Mouse (Mus musculus) lung, postnatal 0 days (tissue): ENCODE results near the gene Dpyd. TPM values are rescaled to one million over a fixed set of nuclear protein-coding genes. Genes with fewer than 3 reads are reported as not detected.
A peak's percentile ranks its signal among the peaks of the same experiment; 100 is the strongest.

Experiments
- ATAC-seq: fragments of 200-750 bp; cut with Nextera tagmentation; 2 replicates; pipeline ENCODE4 v1.8.0; 2017; ENCODE audit warnings: moderate library complexity
- DNase-seq: peaks from one replicate; pipeline ENCODE4 v3.0.0-alpha.2; 2016; ENCODE audit warnings: low spot score
- H3K27ac ChIP-seq: fragments of 300-500 bp; sonication (generic); 2 replicates; pipeline ENCODE4 v1.5.1; 2014; ENCODE audit warnings: antibody characterized with exemption, mild to moderate bottlenecking, low read length, mixed read lengths
- H3K27me3 ChIP-seq: fragments of 300-500 bp; sonication (generic); replicated peaks from 2 replicates; pipeline ENCODE4 v1.6.1; 2014; ENCODE audit warnings: low read length, mixed read lengths; ENCODE audit not compliant: insufficient read depth
- H3K36me3 ChIP-seq: fragments of 300-500 bp; sonication (generic); 2 replicates; pipeline ENCODE4 v1.6.1; 2014; ENCODE audit warnings: low read length, mixed read lengths; ENCODE audit not compliant: insufficient read depth
- H3K4me1 ChIP-seq: fragments of 300-500 bp; sonication (generic); 2 replicates; pipeline ENCODE4 v1.6.1; 2014; ENCODE audit warnings: antibody characterized with exemption, low read depth, low read length, mixed read lengths; ENCODE audit not compliant: insufficient read depth
- H3K4me2 ChIP-seq: fragments of 300-500 bp; sonication (generic); replicated peaks from 2 replicates; pipeline ENCODE4 v1.6.1; 2014; ENCODE audit warnings: low read depth, mild to moderate bottlenecking, low read length, moderate library complexity, mixed read lengths
- H3K4me3 ChIP-seq: fragments of 300-500 bp; sonication (generic); 2 replicates; pipeline ENCODE4 v1.5.1; 2014; ENCODE audit warnings: low read depth, low read length
- H3K9ac ChIP-seq: fragments of 300-500 bp; sonication (generic); replicated peaks from 2 replicates; pipeline ENCODE4 v1.6.1; 2014; ENCODE audit warnings: low read depth, mild to moderate bottlenecking
- H3K9me3 ChIP-seq: fragments of 300-500 bp; sonication (generic); 2 replicates; pipeline ENCODE4 v1.6.1; 2016; ENCODE audit warnings: low read length, mixed read lengths
- CTCF ChIP-seq: IDR thresholded peaks from 2 replicates; pipeline ENCODE4 v1.5.1; 2016; ENCODE audit warnings: antibody characterized with exemption, mild to moderate bottlenecking
- EP300 ChIP-seq: IDR thresholded peaks from 2 replicates; pipeline ENCODE4 v1.6.1; 2016; ENCODE audit warnings: antibody characterized with exemption, mild to moderate bottlenecking, control low read depth
- WGBS: fragments of 180-500 bp; shearing (Covaris S2); extraction: QIAGEN DNeasy Blood & Tissue Kit; methylation state at CpG from one replicate; pipeline ENCODE4 v1.1.7; 2014; 5-methylcytosine and 5-hydroxymethylcytosine counted together
- polyA plus RNA-seq: library from polyadenylated mRNA; unstranded; fragments of >200 nt; fragmentation: Nextera tagmentation; extraction: Ambion mirVana; gene quantifications from 2 replicates; pipeline ENCODE4 v1.2.1, GENCODE M21; 2015

Gene Dpyd
- polyA plus RNA-seq, 1 experiment from 2014 or later = 10.0 TPM

GRCm38 (mm10) chr3:118663987-118664692, 102.2 kb downstream of the Dpyd start:
- H3K4me3 ChIP-seq = no peak overlapping the region
- H3K27ac ChIP-seq = no peak overlapping the region
- DNase-seq = no peak
- ATAC-seq = no peak
- no peaks in the 10 kb centered on the region for H3K9me3 ChIP-seq
- no peaks in the 10 kb centered on the region for H3K4me1 ChIP-seq
- H3K36me3 ChIP-seq = no peaks in the 10 kb centered on the region
- no peak overlapping the region for H3K4me2 ChIP-seq
- WGBS = 63% methylated on average over 5 of the region's 5 CpGs
- H3K27me3 ChIP-seq = no peaks in the 10 kb centered on the region
- no peak for TF ChIP-seq EP300
- TF ChIP-seq CTCF = no peak
- no peak overlapping the region for H3K9ac ChIP-seq

GRCm38 (mm10) chr3:118674121-118674745, 112.3 kb downstream of the Dpyd start:
- TF ChIP-seq CTCF = no peak
- TF ChIP-seq EP300 = no peak
- DNase-seq = no peak
- H3K27me3 ChIP-seq = no peaks in the 10 kb centered on the region
- 61% methylated on average over 10 of the region's 10 CpGs for WGBS
- H3K4me3 ChIP-seq = no peak overlapping the region
- no peaks in the 10 kb centered on the region for H3K36me3 ChIP-seq
- no peak overlapping the region for H3K9ac ChIP-seq
- H3K9me3 ChIP-seq = no peaks in the 10 kb centered on the region
- no peak overlapping the region for H3K4me2 ChIP-seq
- H3K4me1 ChIP-seq = no peaks in the 10 kb centered on the region
- no peak overlapping the region for H3K27ac ChIP-seq
- ATAC-seq = no peak

GRCm38 (mm10) chr3:118675441-118675840, 113.5 kb downstream of the Dpyd start:
- no peak for TF ChIP-seq CTCF
- no peak for ATAC-seq
- Histone ChIP-seq H3K4me1 (no peaks in the 10 kb centered on the region), H3K27ac (no peak overlapping the region), H3K4me3 (no peak overlapping the region), H3K9me3 (no peaks in the 10 kb centered on the region), H3K9ac (no peak overlapping the region), H3K27me3 (no peaks in the 10 kb centered on the region), H3K36me3 (no peaks in the 10 kb centered on the region), H3K4me2 (no peak overlapping the region)
- WGBS = 46% methylated on average over 1 of the region's 1 CpGs
- no peak for DNase-seq

DNA sequence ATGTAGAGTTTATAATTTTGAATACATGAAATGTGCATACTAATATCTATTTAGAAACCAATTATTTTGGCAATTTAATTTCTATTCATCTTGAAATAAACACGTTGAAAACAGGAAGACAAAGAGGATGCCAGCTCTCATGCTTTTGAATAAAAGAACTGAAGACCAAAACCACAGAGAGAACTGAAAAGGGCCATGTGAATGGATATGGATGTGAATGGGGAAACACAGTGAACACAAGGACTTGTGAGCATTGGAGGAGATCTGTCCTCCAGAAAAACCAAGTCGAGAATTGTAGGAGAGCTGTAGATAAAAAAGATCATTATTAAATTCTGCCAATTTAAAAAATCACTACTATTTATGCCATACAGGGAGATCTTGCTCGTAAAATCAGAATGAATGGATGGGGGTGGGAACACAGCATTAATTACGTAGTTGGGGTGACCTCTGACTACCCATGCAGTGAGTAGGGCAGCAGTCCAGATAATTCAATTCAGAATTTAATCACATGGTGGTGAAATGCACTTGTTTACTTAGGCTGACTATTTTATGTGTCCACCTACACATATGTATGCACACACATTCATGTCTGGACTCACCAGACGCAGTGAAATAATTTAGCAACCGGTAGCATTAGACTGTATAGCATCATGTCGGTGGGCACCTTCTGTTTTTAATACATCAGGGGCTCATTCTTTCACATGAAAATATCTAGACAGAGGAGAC, 114.3 kb downstream of the Dpyd start:
- DNase-seq = no peak
- 73% methylated on average over 7 of the region's 7 CpGs for WGBS
- Histone ChIP-seq H3K4me1 (no peaks in the 10 kb centered on the region), H3K27me3 (no peaks in the 10 kb centered on the region), H3K4me3 (no peak overlapping the region), H3K27ac (no peak overlapping the region), H3K36me3 (no peaks in the 10 kb centered on the region), H3K9me3 (no peaks in the 10 kb centered on the region), H3K9ac (no peak overlapping the region), H3K4me2 (no peak overlapping the region)
- no peak for ATAC-seq
- no peak for TF ChIP-seq EP300
- TF ChIP-seq CTCF = no peak

DNA sequence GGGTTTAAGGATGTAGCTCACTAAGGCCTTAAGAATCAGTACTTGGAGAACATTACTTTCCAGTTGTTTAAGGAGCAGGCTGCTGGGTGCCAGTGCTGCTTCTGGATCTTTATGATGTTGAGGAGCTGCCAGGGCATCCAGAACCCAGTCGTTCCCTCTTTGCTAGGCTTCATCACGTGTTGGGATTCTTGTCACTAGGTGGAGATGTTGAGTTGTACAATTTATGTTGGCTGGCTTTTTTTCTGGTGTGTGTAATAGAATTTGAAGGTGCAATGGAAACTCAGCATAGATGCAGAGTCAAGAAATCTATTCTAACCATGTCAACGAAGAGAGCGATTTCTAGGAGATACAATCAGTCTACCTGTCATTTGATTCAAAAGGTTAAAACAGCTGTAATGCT, 118.9 kb downstream of the Dpyd start:
- H3K36me3 ChIP-seq = no peaks in the 10 kb centered on the region
- no peak overlapping the region for H3K9ac ChIP-seq
- no peaks in the 10 kb centered on the region for H3K9me3 ChIP-seq
- peak; percentile 35 for DNase-seq
- no peak overlapping the region for H3K4me2 ChIP-seq
- no peaks in the 10 kb centered on the region for H3K4me1 ChIP-seq
- WGBS = 42% methylated on average over 4 of the region's 4 CpGs
- TF ChIP-seq EP300 (no peak), CTCF (peak; percentile 62)
- no peak for ATAC-seq
- no peaks in the 10 kb centered on the region for H3K27me3 ChIP-seq
- no peak overlapping the region for H3K4me3 ChIP-seq
- H3K27ac ChIP-seq = no peak overlapping the region

- TF ChIP-seq CTCF (no peak), EP300 (no peak)
- Histone ChIP-seq H3K27ac (no peak overlapping the region), H3K36me3 (no peaks in the 10 kb centered on the region), H3K27me3 (no peaks in the 10 kb centered on the region), H3K4me2 (no peak overlapping the region), H3K9ac (no peak overlapping the region), H3K9me3 (no peaks in the 10 kb centered on the region), H3K4me1 (no peaks in the 10 kb centered on the region), H3K4me3 (no peak overlapping the region)
- DNase-seq = no peak
- 70% methylated on average over 3 of the region's 3 CpGs for WGBS
- ATAC-seq = no peak
Observed at GRCm38 (mm10) chr3:118750269-118750668, 188.3 kb downstream of the Dpyd start.
